8 mouse cellular contexts compared by ENCODE assay signal in the genomic region with DNA sequence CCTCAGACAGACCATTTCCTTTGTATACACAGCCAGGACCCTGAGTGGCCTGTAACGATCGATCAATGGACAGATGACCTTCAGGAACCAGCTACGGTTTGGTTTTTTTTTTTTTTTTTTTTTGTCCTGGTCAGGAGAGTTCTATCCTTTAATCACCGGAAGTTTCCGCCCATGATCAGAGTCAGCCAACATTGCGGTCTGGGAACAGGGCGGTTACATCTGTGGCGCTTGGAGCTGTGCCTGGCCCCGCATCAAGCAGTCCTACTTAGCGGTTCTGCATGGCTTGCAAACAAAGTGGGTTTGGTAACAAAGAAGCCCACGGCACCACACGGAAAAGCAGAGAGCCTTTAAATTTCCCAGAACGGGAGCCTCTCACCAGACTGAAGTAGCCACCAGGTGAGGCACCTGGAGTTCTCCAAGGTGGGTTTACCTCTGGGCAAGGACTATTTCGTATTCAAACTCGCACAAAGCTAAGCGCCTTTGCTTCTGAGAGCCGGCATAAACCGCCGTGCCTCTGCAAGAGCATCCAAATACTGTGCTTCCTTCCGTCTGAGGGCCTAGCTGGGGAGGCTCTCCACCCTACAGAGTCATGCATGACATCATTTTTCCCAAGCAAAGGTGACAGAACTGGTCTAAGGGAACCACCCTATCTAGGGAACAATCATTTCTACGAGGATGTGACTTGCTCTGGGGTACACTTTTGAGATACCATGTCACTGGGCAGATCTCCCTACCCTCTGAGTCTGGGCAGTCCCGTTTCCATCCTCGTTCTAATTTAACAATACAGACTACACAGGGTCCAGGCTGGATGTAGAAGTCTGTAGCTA. TPM values are rescaled to one million over a fixed set of nuclear protein-coding genes. Genes with fewer than 3 reads are reported as not detected.
DNase-seq lines count a peak whose midpoint lies in the region; ATAC-seq and TF ChIP-seq lines count a peak whose summit lies in the region.

No protein-coding gene starts in this region.

- 0 out of 2 replicates have a peak overlapping the region, but pooled peaks have one; percentile 0 for H3K27ac ChIP-seq in forebrain, embryonic 11.5 days (ENCODE audit: low read depth, low read length)
- H3K27ac ChIP-seq in intestine, embryonic 16.5 days (ENCODE audit: low read length): 0 out of 2 replicates have a peak overlapping the region, but pooled peaks have one; percentile 1

- TF ChIP-seq POLR2A in lung, adult 2 months (IDR thresholded peaks at IDR 0.05; ENCODE audit: borderline replicate concordance, extremely low read depth, low read depth, low read length): no peak

- no peak for TF ChIP-seq CTCF in lung, adult 2 months (IDR thresholded peaks at IDR 0.05; ENCODE audit: insufficient read depth, low read length)

- H3K9me3 ChIP-seq in forebrain, embryonic 11.5 days (ENCODE audit: control insufficient read depth, low read length): no peaks in the 10 kb centered on the region; the same call in 1 of the 2 replicates
- no peaks in the 10 kb centered on the region for H3K9me3 ChIP-seq in intestine, embryonic 16.5 days (ENCODE audit: control insufficient read depth, low read length)

- 6% methylated on average over 23 of the region's 23 CpGs for WGBS in lung, adult 2 months
- 11% methylated on average over 23 of the region's 23 CpGs for WGBS in forebrain, embryonic 11.5 days
- WGBS in intestine, embryonic 16.5 days: 14% methylated on average over 23 of the region's 23 CpGs

- DNase-seq in lung, adult 18-20 months: peak; percentile 45 to 47
- no peak for DNase-seq in lung, adult 2 months
- no peak for DNase-seq in forebrain, embryonic 11.5 days (ENCODE audit: low spot score)
- DNase-seq in lung, postnatal 10 days: peak; percentile 58
- no peak for DNase-seq in thymus, adult 18-20 months
- no peak for DNase-seq in layer of hippocampus, postnatal 25 days (ENCODE audit: extremely low spot score in 1 of 2, low spot score in 1 of 2)
- no peak for DNase-seq in ovary, postnatal 10 days (ENCODE audit: low spot score)

- H3K4me2 ChIP-seq in forebrain, embryonic 11.5 days (ENCODE audit: low read depth, low read length, severe bottlenecking): peak overlapping the region; percentile 55
- H3K4me2 ChIP-seq in intestine, embryonic 16.5 days (ENCODE audit: low read depth, low read length): peak overlapping the region; percentile 60

- peak overlapping the region; percentile 61 for H3K9ac ChIP-seq in forebrain, embryonic 11.5 days (ENCODE audit: low read length)
- H3K9ac ChIP-seq in intestine, embryonic 16.5 days (ENCODE audit: low read depth, low read length): no peak overlapping the region

- no peaks in the 10 kb centered on the region for H3K36me3 ChIP-seq in forebrain, embryonic 11.5 days (ENCODE audit: control insufficient read depth, insufficient read depth, low read length)
- no peaks in the 10 kb centered on the region for H3K36me3 ChIP-seq in intestine, embryonic 16.5 days (ENCODE audit: control insufficient read depth, insufficient read depth, low read length)

- peaks cover 6% of the 10 kb centered on the region for H3K27me3 ChIP-seq in forebrain, embryonic 11.5 days (ENCODE audit: control insufficient read depth, insufficient read depth, low read length)
- H3K27me3 ChIP-seq in intestine, embryonic 16.5 days (replicated peaks; ENCODE audit: control insufficient read depth, insufficient read depth, low read length): peaks cover 9% of the 10 kb centered on the region

- no peak overlapping the region for H3K4me3 ChIP-seq in lung, adult 2 months (replicated peaks; ENCODE audit: extremely low read depth, low read depth, low read length)
- peak overlapping the region; percentile 22 for H3K4me3 ChIP-seq in forebrain, embryonic 11.5 days (ENCODE audit: low read depth, low read length)
- peak overlapping the region; percentile 34 for H3K4me3 ChIP-seq in intestine, embryonic 16.5 days (ENCODE audit: low read length)

- peaks cover 7% of the 10 kb centered on the region; the same call in 1 of the 2 replicates for H3K4me1 ChIP-seq in lung, adult 2 months (ENCODE audit: control insufficient read depth, insufficient read depth, low read length)
- peaks cover 6% of the 10 kb centered on the region for H3K4me1 ChIP-seq in forebrain, embryonic 11.5 days (replicated peaks; ENCODE audit: control insufficient read depth, insufficient read depth, low read length)
- H3K4me1 ChIP-seq in intestine, embryonic 16.5 days (ENCODE audit: control insufficient read depth, insufficient read depth, low read length): peaks cover 14% of the 10 kb centered on the region

- ATAC-seq in forebrain, embryonic 11.5 days (replicated peaks; ENCODE audit: low FRiP score): peak; percentile 39; the same call in 1 of the 2 replicates
- ATAC-seq in intestine, embryonic 16.5 days: peak; percentile 52

RNA-seq across cellular contexts. Expression of a gene that starts 9.8 kb away (rescaled TPM):
- 3.2 and 6.9 TPM in 2 replicates for polyA plus RNA-seq in lung, adult 2 months (2012; rRNA removed)
- polyA plus RNA-seq in forebrain, embryonic 11.5 days (2014; fragmentation: Nextera tagmentation; extraction: Ambion mirVana): 1.2 and 1.5 TPM in 2 replicates
- 0.80 and 1.2 TPM in 2 replicates for polyA plus RNA-seq in intestine, embryonic 16.5 days (2015; fragmentation: Nextera tagmentation; extraction: Ambion mirVana)
- 100 to 1,000 TPM; 118 to 121 TPM for total RNA-seq in layer of hippocampus, postnatal 25 days (2021)

RNA-seq across cellular contexts. Expression of a gene that starts 31.7 kb away (rescaled TPM):
- 51.5 and 55.4 TPM in 2 replicates for polyA plus RNA-seq in lung, adult 2 months (2012; rRNA removed)
- polyA plus RNA-seq in forebrain, embryonic 11.5 days (2014; fragmentation: Nextera tagmentation; extraction: Ambion mirVana): 98.4 and 105 TPM in 2 replicates
- polyA plus RNA-seq in intestine, embryonic 16.5 days (2015; fragmentation: Nextera tagmentation; extraction: Ambion mirVana): 124 and 141 TPM in 2 replicates
- total RNA-seq in layer of hippocampus, postnatal 25 days (2021): 100 to 1,000 TPM in 1 of 2 experiments, 10 to 100 TPM in 1; 83.7 to 108 TPM

RNA-seq across cellular contexts. Expression of a gene that starts 46.0 kb away (rescaled TPM):
- 44.1 and 53.8 TPM in 2 replicates for polyA plus RNA-seq in lung, adult 2 months (2012; rRNA removed)
- polyA plus RNA-seq in forebrain, embryonic 11.5 days (2014; fragmentation: Nextera tagmentation; extraction: Ambion mirVana): 56.3 and 56.4 TPM in 2 replicates
- 68.5 and 82.4 TPM in 2 replicates for polyA plus RNA-seq in intestine, embryonic 16.5 days (2015; fragmentation: Nextera tagmentation; extraction: Ambion mirVana)
- 10 to 100 TPM; 75.6 to 86.5 TPM for total RNA-seq in layer of hippocampus, postnatal 25 days (2021)

Comparison
In these comparisons a context has a peak if more than half of its experiments do, and no peak if none do; other contexts are left out.
1. DNase-seq: peak in lung, adult 18-20 months (2 of 2) and lung, postnatal 10 days (single experiment); none in lung, adult 2 months (single experiment), forebrain, embryonic 11.5 days (single experiment), thymus, adult 18-20 months (0 of 2), layer of hippocampus, postnatal 25 days (0 of 2) and ovary, postnatal 10 days (single experiment).